Mouse (Mus musculus) liver, embryonic 14.5 days (tissue): ENCODE measurements around the gene Ankrd39. TPM values are rescaled to one million over a fixed set of nuclear protein-coding genes. Genes with fewer than 3 reads are reported as not detected.

Source experiments
- ATAC-seq: fragments of 200-750 bp; cut with Nextera tagmentation; 2 replicates; pipeline ENCODE4 v1.8.0; 2017; ENCODE audit warnings: moderate number of reproducible peaks, mild to moderate bottlenecking, moderate library complexity; ENCODE audit not compliant: insufficient read depth
- DNase-seq, 3 experiments: peaks; one replicate each; pipeline ENCODE4 v3.0.0-alpha.2; 2012 to 2013; ENCODE audit warnings: low read depth in 3 of 3, low spot score in 3 of 3
- H3K27ac ChIP-seq: fragments of 300-500 bp; sonication (generic); 2 replicates; pipeline ENCODE4 v1.5.1; 2014; ENCODE audit warnings: moderate library complexity, mild to moderate bottlenecking, control low read depth, inconsistent platforms
- H3K27me3 ChIP-seq: fragments of 300-500 bp; sonication (generic); 2 replicates; pipeline ENCODE4 v1.6.1; 2014; ENCODE audit warnings: mild to moderate bottlenecking, low read length, moderate library complexity; ENCODE audit not compliant: control insufficient read depth, insufficient read depth
- H3K36me3 ChIP-seq: fragments of 300-500 bp; sonication (generic); replicated peaks from 2 replicates; pipeline ENCODE4 v1.6.1; 2014; ENCODE audit warnings: low read depth; ENCODE audit not compliant: control insufficient read depth, insufficient read depth
- H3K4me1 ChIP-seq, 2 experiments: fragments of 200-500 bp in 1 of 2; fragments of 300-500 bp in 1 of 2; sonication (generic) in 1 of 2; replicated peaks; 2 replicates each; pipeline ENCODE4 v1.6.1; 2012 to 2014; ENCODE audit warnings: antibody characterized with exemption in 1 of 2, inconsistent platforms in 1 of 2, low read length in 1 of 2; ENCODE audit not compliant: control insufficient read depth in 2 of 2, insufficient read depth in 2 of 2
- H3K4me2 ChIP-seq: fragments of 300-500 bp; sonication (generic); 2 replicates; pipeline ENCODE4 v1.6.1; 2014; ENCODE audit warnings: low read depth, mild to moderate bottlenecking, control low read depth, moderate library complexity
- H3K4me3 ChIP-seq, 2 experiments: fragments of 200-500 bp in 1 of 2; fragments of 300-500 bp in 1 of 2; sonication (generic) in 1 of 2; 2 replicates each; pipeline ENCODE4 v1.5.1; 2012 to 2014; ENCODE audit warnings: low read depth in 2 of 2, low read length in 2 of 2, mild to moderate bottlenecking in 2 of 2, control low read depth in 1 of 2, inconsistent platforms in 1 of 2, moderate library complexity in 1 of 2; ENCODE audit not compliant: insufficient read depth in 1 of 2
- H3K9ac ChIP-seq: fragments of 300-500 bp; sonication (generic); replicated peaks from 2 replicates; pipeline ENCODE4 v1.6.1; 2014; ENCODE audit warnings: mild to moderate bottlenecking, control low read depth, moderate library complexity
- H3K9me3 ChIP-seq: fragments of 300-500 bp; sonication (generic); 2 replicates; pipeline ENCODE4 v1.6.1; 2016; ENCODE audit warnings: low read length, mixed read lengths; ENCODE audit not compliant: control insufficient read depth
- CTCF ChIP-seq: IDR thresholded peaks from 2 replicates; pipeline ENCODE4 v1.5.1; 2016; ENCODE audit warnings: antibody characterized with exemption, low read depth, control low read depth
- EP300 ChIP-seq: IDR thresholded peaks from 2 replicates; pipeline ENCODE4 v1.6.1; 2016; ENCODE audit warnings: antibody characterized with exemption, low read depth
- WGBS: fragments of 180-500 bp; shearing (Covaris S2); extraction: QIAGEN DNeasy Blood & Tissue Kit; methylation state at CpG from one replicate; pipeline ENCODE4 v1.1.7; 2014; ENCODE audit not compliant: insufficient replicate concordance; 5-methylcytosine and 5-hydroxymethylcytosine counted together
- polyA plus RNA-seq, 2 experiments: library from polyadenylated mRNA; depleted of rRNA in 1 of 2; stranded (reverse) in 1 of 2; unstranded in 1 of 2; fragments of >200 nt; fragmentation: Nextera tagmentation in 1 of 2; extraction: Ambion mirVana in 1 of 2; gene quantifications; 2 replicates each; pipeline versions ENCODE4 v1.2.1 to v1.2.3; 2012 to 2014

Ankrd39 gene
- polyA plus RNA-seq, 2 experiments, result 3.5 to 5.1 TPM

- no peak overlapping the region for H3K27ac ChIP-seq
- H3K4me1 ChIP-seq, result no peaks in the 10 kb centered on the region
- no peak for DNase-seq
- 83% methylated on average over 7 of the region's 7 CpGs for WGBS
- no peaks in the 10 kb centered on the region for H3K9me3 ChIP-seq
- no peak overlapping the region for H3K9ac ChIP-seq
- TF ChIP-seq CTCF, result no peak
- no peak for TF ChIP-seq EP300
- no peak for ATAC-seq
- H3K4me3 ChIP-seq, result no peak overlapping the region
- H3K4me2 ChIP-seq, result no peak overlapping the region
- no peaks in the 10 kb centered on the region; the same call in 1 of the 2 replicates for H3K36me3 ChIP-seq
- H3K27me3 ChIP-seq, result no peaks in the 10 kb centered on the region
These were observed 16.3 kb downstream of the Ankrd39 start for GRCm38 (mm10) chr1:36530962-36531361.

DNA sequence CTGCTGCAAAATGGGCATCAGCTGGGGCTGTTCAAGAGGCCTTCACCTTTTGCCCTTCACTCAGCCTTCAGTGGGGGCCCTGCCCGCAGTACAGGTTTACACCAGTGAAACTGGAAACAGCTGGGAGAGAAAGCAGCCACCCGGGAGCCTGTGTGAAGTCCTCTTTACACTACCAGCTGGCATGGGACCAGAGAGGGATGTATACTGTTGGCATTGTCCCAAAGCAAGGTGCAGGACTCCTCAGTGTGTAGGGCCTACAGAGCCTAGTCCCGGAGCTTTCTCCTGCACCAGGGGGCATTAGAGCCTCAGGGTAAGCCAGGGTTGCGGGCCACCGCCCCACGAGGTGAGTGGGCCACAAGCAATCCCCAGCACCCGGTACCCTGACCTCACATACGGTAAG, 16.8 kb downstream of the Ankrd39 start:
- ATAC-seq, result no peak
- TF ChIP-seq CTCF (no peak), EP300 (no peak)

DNA sequence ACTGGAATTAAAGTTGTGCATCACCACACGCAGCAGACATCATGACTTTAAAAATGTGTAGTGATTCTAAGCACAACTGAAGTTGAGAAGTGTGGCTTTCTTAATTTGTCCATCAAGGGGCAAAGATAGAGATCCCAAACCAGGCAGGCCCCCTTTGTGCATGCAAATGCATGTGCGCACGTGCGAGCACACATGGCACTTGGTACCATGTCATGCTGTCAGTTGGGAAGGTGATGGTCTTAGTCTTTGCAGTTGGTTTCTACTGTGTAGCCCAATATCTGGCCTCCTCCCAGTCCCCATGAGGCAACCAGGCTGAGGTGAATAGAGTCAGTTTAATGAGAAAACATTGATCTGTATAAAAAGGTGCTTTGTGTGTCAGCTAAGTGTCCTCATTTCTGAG, 17.4 kb downstream of the Ankrd39 start:
- no peak overlapping the region for H3K27ac ChIP-seq
- no peak for DNase-seq
- H3K9me3 ChIP-seq, result no peaks in the 10 kb centered on the region
- H3K4me2 ChIP-seq, result no peak overlapping the region
- no peaks in the 10 kb centered on the region for H3K27me3 ChIP-seq
- no peak overlapping the region for H3K4me3 ChIP-seq
- H3K9ac ChIP-seq, result no peak overlapping the region
- H3K4me1 ChIP-seq, result no peaks in the 10 kb centered on the region
- TF ChIP-seq CTCF, result no peak
- WGBS, result 74% methylated on average over 4 of the region's 4 CpGs
- H3K36me3 ChIP-seq, result no peaks in the 10 kb centered on the region; the same call in 1 of the 2 replicates
- no peak for ATAC-seq

More for the DNA sequence above, 16.8 kb downstream of the Ankrd39 start:
- Histone ChIP-seq H3K4me2 (no peak overlapping the region), H3K9ac (no peak overlapping the region), H3K27ac (no peak overlapping the region), H3K4me3 (no peak overlapping the region), H3K36me3 (no peaks in the 10 kb centered on the region; the same call in 1 of the 2 replicates), H3K4me1 (no peaks in the 10 kb centered on the region), H3K9me3 (no peaks in the 10 kb centered on the region), H3K27me3 (no peaks in the 10 kb centered on the region)
- DNase-seq, result no peak
- WGBS, result 75% methylated on average over 8 of the region's 8 CpGs

- 77% methylated on average over 4 of the region's 4 CpGs for WGBS
- Histone ChIP-seq H3K9ac (no peak overlapping the region), H3K4me2 (no peak overlapping the region), H3K4me1 (no peaks in the 10 kb centered on the region), H3K36me3 (no peaks in the 10 kb centered on the region; the same call in 1 of the 2 replicates), H3K4me3 (no peak overlapping the region), H3K9me3 (no peaks in the 10 kb centered on the region), H3K27me3 (no peaks in the 10 kb centered on the region), H3K27ac (no peak overlapping the region)
- TF ChIP-seq EP300 (no peak), CTCF (no peak)
- DNase-seq, result no peak
- no peak for ATAC-seq
These were observed 18.0 kb downstream of the Ankrd39 start for GRCm38 (mm10) chr1:36529274-36529673.

DNA sequence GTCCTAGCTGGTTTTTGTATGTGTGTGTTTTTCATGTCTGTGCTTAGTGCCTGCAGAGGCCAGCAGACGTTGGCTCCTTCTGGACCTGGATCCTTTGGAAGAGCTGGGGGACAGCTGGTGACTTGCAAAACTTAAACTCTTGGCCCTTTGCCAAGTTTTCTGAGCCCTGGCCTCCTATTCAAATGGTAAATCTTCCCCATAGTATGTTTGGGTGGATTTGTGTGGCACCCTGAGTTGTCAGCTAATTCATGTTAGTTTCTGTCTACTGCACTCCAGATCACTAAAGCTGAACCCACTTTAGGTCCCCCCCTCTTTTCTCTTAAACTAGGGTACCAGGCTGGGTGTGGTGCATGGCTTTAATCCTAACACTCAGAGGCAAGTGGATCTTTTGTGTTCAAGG, 18.9 kb downstream of the Ankrd39 start:
- Histone ChIP-seq H3K4me2 (no peak overlapping the region), H3K9me3 (no peaks in the 10 kb centered on the region), H3K9ac (no peak overlapping the region), H3K4me3 (no peak overlapping the region), H3K27ac (no peak overlapping the region), H3K36me3 (no peaks in the 10 kb centered on the region; the same call in 1 of the 2 replicates), H3K4me1 (no peaks in the 10 kb centered on the region), H3K27me3 (no peaks in the 10 kb centered on the region)
- 33% methylated on average over 1 of the region's 1 CpGs for WGBS
- ATAC-seq, result no peak
- DNase-seq, result no peak
- TF ChIP-seq CTCF, result no peak
- TF ChIP-seq EP300, result no peak
